Mouse (Mus musculus) gastrocnemius, postnatal 14 days (tissue): Measurements from ENCODE around the gene Phyhipl. TPM values are rescaled to one million over a fixed set of nuclear protein-coding genes. Genes with fewer than 3 reads are reported as not detected.

ENCODE experiments used
- DNase-seq: peaks from one replicate; pipeline ENCODE4 v3.0.0; 2021; ENCODE audit warnings: mixed read lengths
- intact Hi-C: fragments of 180-260 bp; cut with DNase I; formaldehyde crosslinking; loops from one replicate; pipeline ENCODE4 v1.15.1; 2025; ENCODE audit warnings: low total_unique reads
- total RNA-seq, 2 experiments: library from RNA; stranded (reverse); gene quantifications; 2 replicates each; pipeline ENCODE4 v1.2.3; 2021

Phyhipl gene
- total RNA-seq, 2 experiments from 2014 or later, result 0.10 to 0.27 TPM

DNA sequence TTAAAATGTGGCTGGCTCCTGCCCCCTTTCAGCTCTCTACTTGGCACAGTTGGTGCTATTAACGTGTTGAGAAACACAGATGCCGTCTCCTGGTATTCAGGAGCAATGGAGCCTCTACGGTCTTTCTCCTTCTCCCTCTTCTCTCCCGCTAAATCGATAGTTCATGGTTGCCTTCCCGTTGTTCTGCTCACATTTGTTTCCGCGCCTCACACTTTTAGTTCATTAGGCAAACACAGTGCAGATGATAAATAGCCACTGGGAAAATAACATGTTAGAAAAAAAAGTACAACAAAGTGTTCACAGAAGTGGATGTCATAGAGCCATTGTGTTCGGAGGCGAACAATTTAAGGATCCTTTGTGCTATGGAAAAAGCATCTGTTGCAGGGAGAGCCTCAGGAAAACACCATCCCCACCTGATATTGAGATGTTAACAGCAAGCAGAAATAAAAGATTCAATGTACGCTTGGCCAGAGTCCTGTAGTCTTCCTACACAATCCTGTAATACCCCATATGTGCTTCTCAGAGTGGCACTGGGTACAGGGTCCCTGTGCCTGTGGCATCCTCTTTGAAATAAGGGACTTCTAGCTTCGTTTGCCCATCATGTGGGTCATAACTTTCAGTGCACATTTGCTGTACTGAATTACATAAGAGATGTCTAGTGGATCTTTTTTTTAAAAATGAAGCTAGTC, 18.0 kb downstream of the Phyhipl start:
- DNase-seq, result no peak
- intact Hi-C loops, result no loop called here

DNA sequence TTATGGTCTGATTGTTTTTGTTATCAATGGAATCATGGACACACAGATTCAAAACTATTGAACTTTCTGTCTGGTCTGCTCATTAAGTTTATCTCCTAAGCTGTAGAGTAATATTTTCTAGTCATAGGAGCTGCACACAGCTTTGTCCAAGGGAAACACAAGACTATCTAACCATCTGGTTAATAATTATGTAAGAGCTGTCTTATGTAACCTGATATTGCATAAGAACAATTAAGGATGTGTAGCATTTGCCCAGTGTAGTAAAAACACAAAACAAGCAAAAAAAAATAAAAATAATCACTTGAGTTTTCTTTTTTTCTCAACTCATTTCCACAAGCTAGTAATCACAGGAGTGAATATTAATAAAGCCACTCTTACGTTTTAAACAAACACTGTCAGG, 20.5 kb downstream of the Phyhipl start:
- no peak for DNase-seq
- intact Hi-C loops, result no loop called here

DNA sequence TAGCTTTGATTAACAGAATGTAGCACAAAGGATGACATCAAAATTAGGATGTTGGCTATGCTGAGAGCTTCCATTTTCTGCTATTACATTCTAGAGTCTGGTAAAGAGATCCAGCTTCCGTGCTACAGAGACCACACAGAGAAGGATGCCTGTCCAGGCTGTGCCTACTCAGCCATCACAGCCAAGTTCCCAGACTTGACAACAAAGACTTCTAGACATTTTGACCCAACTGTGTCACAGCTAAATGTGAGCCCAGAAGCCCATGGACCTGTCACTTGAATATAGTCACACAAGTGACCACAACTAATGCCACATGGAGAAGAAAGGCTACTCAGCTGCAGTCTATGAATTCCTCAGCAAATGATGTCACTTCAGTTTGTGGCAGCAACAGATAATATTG, 24.6 kb downstream of the Phyhipl start:
- DNase-seq, result no peak
- intact Hi-C loops, result no loop called here

DNA sequence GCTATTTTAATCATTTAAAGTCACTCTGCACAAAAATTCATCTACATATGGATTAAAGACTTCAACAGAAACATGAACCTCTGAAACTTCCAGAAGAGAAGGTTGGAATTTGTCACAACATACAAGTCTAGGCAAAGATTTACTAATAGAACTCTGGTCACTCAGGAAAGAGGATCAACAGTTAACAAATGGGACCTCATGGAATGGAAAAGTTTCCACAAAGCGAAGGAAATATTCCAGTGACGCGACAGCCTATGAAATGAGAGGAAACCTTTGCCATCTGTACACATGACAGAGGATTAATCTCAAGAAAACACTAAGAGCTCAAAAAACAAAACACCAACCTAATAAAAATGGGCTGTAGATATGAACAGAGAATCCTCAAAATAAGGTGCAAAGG, 32.3 kb downstream of the Phyhipl start:
- intact Hi-C loops, result no loop called here
- no peak for DNase-seq

- DNase-seq, result no peak
- intact Hi-C loops, result no loop called here
Observed at GRCm38 (mm10) chr10:70616377-70616776, 39.4 kb downstream of the Phyhipl start.

DNA sequence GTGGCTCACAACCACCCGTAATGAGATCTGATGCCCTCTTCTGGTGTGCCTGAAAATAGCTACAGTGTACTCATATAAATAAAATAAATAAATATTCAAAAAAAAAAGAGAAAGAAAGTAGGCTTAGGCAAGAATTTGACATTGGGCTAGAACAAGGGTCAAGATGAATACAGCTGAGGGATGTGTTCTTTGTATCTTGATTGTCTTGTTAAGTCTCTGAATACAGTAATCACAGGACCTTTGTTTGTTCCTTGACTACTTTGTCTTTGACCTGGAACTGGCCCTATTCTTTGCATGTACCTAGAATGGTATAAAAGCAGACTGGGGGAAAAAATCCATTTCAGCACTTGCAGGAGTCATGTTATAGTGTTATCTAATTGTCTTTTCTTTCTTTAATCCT, 44.1 kb downstream of the Phyhipl start:
- DNase-seq, result no peak
- intact Hi-C loops, result no loop called here

GRCm38 (mm10) chr10:70599925-70600305, 55.9 kb downstream of the Phyhipl start:
- peak; percentile 3 for DNase-seq
- intact Hi-C loops, result no loop called here

- intact Hi-C loops, result no loop called here
- DNase-seq, result peak; percentile 7
Observed at GRCm38 (mm10) chr10:70599126-70599924, 56.4 kb downstream of the Phyhipl start.

DNA sequence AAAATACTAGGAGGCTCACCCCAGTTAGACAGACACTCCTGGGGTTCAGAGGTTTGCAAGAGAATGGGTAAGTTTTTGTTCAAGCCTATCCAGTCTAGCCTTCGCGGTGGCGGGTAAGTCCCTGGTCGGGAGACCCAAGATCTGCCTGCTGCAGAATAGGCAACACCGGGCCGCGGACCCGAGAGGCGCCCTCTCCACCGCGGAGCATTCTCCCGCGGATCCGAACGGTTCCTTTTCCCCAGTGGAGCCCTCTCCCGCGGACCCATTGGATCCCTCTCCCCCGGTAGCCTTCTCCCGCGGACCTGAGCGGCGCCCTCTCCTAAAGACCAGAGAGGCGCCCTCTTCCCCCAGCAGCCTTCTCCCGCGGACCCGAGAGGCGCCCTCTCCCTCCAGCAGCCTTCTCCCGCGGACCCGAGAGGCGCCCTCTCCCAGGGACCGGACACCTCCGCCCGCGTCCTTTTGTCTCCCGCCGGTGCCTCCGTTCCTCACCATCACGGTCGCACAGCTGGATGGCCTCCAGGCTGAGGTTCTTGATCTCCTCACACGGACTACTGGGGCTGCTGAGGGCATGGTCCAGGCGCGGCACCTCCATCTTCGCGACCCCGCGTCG, 57.1 kb downstream of the Phyhipl start:
- intact Hi-C loops, result no loop called here

GRCm38 (mm10) chr10:70598081-70598515, 57.7 kb downstream of the Phyhipl start:
- DNase-seq, result peak; percentile 5
- intact Hi-C loops, result no loop called here

More for the DNA sequence above, 57.1 kb downstream of the Phyhipl start:
- DNase-seq, result peak; percentile 5

DNA sequence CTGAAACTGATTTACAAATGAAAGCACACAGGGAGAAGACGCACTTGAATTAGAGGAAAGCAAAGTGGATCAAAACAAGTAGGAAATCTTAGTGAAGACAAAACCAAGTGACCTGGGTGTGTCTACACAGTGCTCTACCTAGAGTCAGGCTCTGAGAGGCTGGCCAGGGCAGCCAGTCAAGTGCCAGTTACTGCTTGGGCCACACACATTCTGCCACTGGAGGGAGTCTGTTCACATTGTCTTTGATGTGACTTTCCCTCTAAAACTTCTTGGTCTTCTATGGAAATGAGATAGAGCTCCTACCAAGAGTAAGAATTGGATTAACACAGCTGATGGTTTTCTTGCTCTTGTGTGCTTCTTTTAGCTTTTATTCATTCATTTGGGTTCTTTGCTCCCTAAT, 61.8 kb downstream of the Phyhipl start:
- peak; percentile 6 for DNase-seq
- intact Hi-C loops, result no loop called here

- DNase-seq, result no peak
- intact Hi-C loops, result no loop called here
Observed at GRCm38 (mm10) chr10:70586876-70587405, 68.8 kb downstream of the Phyhipl start.

GRCm38 (mm10) chr10:70584171-70584570, 71.6 kb downstream of the Phyhipl start:
- intact Hi-C loops, result no loop called here
- DNase-seq, result no peak

- intact Hi-C loops, result no loop called here
- no peak for DNase-seq
Observed at GRCm38 (mm10) chr10:70581556-70582211, 74.1 kb downstream of the Phyhipl start.

- peak; percentile 62 for DNase-seq
- intact Hi-C loops, result loop anchor here (2.0 to 10.0 kb wide), 4 partner anchors 195 to 661 kb away; no protein-coding TSS in a partner anchor
Observed at GRCm38 (mm10) chr10:70563636-70564035, 92.1 kb downstream of the Phyhipl start.

DNA sequence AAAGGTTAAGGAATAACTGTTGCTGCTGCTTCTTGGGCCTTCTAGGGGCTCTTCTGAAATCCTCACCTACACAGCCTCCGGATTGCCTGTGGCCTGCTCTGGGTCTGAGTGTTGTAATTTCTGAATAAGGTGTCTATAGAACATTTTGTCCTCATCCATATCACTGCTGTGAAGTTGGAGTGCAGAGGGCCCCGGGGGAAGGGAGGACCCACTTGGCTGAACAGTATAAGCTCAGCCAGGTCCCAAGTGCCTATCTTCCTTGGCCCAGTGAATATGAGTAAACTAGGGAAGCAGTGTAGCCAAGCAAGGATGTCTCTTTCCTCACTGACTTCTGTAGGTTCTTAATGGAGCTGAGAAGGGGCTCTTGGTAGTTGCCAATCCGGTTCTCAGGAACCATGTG, 103.2 kb downstream of the Phyhipl start:
- intact Hi-C loops, result no loop called here
- DNase-seq, result no peak

- DNase-seq, result no peak
- intact Hi-C loops, result no loop called here
Observed at GRCm38 (mm10) chr10:70542857-70543256, 112.9 kb downstream of the Phyhipl start.

DNA sequence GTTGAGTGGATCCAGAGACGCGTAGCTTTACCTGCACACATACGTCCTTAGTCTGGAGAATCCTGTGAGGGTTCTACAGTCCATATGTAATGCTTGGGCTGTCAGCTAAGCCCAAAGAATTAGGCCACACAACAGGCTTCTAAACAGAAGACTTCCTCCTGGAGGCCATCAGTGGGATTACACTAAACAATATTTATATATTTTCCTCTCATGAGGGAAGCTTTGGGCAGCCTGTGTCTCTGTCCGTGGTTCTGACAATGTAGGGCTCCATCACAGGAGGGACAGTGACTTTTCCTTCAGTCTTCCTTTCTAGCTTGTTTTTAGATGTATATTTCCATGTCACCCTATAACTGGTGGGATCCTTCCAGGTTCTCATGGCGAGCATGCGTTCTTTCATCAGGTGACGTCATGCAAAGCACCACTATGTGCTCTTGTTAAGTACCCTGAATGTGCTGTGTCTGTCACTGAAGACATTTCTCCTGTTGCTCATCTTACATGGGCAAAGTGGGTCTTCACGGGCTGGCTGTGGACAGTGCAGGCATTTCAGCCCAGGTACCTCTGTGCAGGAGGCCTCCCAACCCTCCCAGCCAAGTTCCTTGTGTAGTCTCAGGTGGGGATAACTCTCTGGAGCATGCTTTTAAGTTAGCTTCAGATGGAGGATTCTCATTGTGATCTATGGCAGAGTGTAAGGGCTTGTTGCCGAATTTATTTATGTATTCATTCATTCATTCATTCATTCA, 115.1 kb downstream of the Phyhipl start:
- no peak for DNase-seq
- intact Hi-C loops, result no loop called here

- no peak for DNase-seq
- intact Hi-C loops, result no loop called here
Observed at GRCm38 (mm10) chr10:70539251-70539650, 116.5 kb downstream of the Phyhipl start.
